Mouse (Mus musculus) liver, adult 2 months (tissue): Measurements from ENCODE around the gene Gm17428. TPM values are rescaled to one million over a fixed set of nuclear protein-coding genes. Genes with fewer than 3 reads are reported as not detected.

Experiments
- DNase-seq: peaks from one replicate; pipeline ENCODE4 v3.0.0-alpha.2; 2011; ENCODE audit warnings: low read depth, low spot score; ENCODE audit errors: extremely low read depth
- H3K27ac ChIP-seq: fragments of 200-500 bp; replicated peaks from 2 replicates; pipeline ENCODE4 v1.5.1; 2012; ENCODE audit warnings: low read depth, mild to moderate bottlenecking, control low read depth, inconsistent platforms, low read length; ENCODE audit not compliant: insufficient read depth
- H3K27me3 ChIP-seq: fragments of 200-500 bp; 2 replicates; pipeline ENCODE4 v1.6.1; 2012; ENCODE audit warnings: mild to moderate bottlenecking, moderate library complexity, low read length, inconsistent platforms; ENCODE audit not compliant: control insufficient read depth, insufficient read depth
- H3K36me3 ChIP-seq: fragments of 200-500 bp; 2 replicates; pipeline ENCODE4 v1.6.1; 2012; ENCODE audit warnings: low read length, inconsistent platforms; ENCODE audit not compliant: control insufficient read depth, insufficient read depth
- H3K4me1 ChIP-seq: fragments of 200-500 bp; 2 replicates; pipeline ENCODE4 v1.6.1; 2011; ENCODE audit warnings: low read length; ENCODE audit not compliant: control insufficient read depth, insufficient read depth
- H3K4me3 ChIP-seq: fragments of 200-500 bp; 2 replicates; pipeline ENCODE4 v1.5.1; 2011; ENCODE audit warnings: low read depth, mild to moderate bottlenecking, control low read depth, low read length, moderate library complexity; ENCODE audit not compliant: insufficient read depth
- H3K79me2 ChIP-seq: fragments of 200-500 bp; 2 replicates; pipeline ENCODE4 v1.6.1; 2012; ENCODE audit warnings: inconsistent platforms, mild to moderate bottlenecking, low read length, moderate library complexity; ENCODE audit not compliant: control insufficient read depth, insufficient read depth
- H3K9ac ChIP-seq: fragments of 200-500 bp; 2 replicates; pipeline ENCODE4 v1.6.1; 2012; ENCODE audit warnings: low read depth, mild to moderate bottlenecking, control low read depth, inconsistent platforms, low read length
- CTCF ChIP-seq: fragments of 200-500 bp; IDR thresholded peaks from 2 replicates; pipeline ENCODE4 v1.5.1; 2011; ENCODE audit warnings: low read depth, low read length, control low read depth
- POLR2A ChIP-seq: fragments of 200-500 bp; IDR thresholded peaks from 2 replicates; pipeline ENCODE4 v1.6.1; 2011; ENCODE audit warnings: low read length, control low read depth; ENCODE audit not compliant: insufficient read depth; ENCODE audit errors: extremely low read depth
- WGBS: fragments of 180-500 bp; shearing (Covaris S2); methylation state at CpG from one replicate; pipeline ENCODE4 v1.1.7; 2018; 5-methylcytosine and 5-hydroxymethylcytosine counted together
- polyA plus RNA-seq: library from polyadenylated mRNA; depleted of rRNA; stranded (reverse); fragments of >200 nt; gene quantifications from 2 replicates; pipeline ENCODE4 v1.2.3, GENCODE M21; 2012
- total RNA-seq: library from RNA; depleted of rRNA; stranded (reverse); fragments of >200 nt; gene quantifications from 2 replicates; pipeline ENCODE4 v1.2.3, GENCODE M21; 2014

The Gm17428 gene
- total and polyA plus RNA-seq, 2 experiments: not detected

GRCm38 (mm10) chr14:55001446-55001845, 24.7 kb downstream of the Gm17428 start:
- DNase-seq: no peak
- H3K27ac ChIP-seq: no peak overlapping the region
- H3K36me3 ChIP-seq: no peaks in the 10 kb centered on the region
- no peaks in the 10 kb centered on the region for H3K27me3 ChIP-seq
- peaks cover 3% of the 10 kb centered on the region; the same call in 1 of the 2 replicates for H3K4me1 ChIP-seq
- no peaks in the 10 kb centered on the region for H3K79me2 ChIP-seq
- H3K9ac ChIP-seq: no peak overlapping the region
- H3K4me3 ChIP-seq: no peak overlapping the region
- 92% methylated on average over 2 of the region's 2 CpGs for WGBS
- TF ChIP-seq POLR2A (no peak), CTCF (no peak)

GRCm38 (mm10) chr14:55001938-55002686, 25.4 kb downstream of the Gm17428 start:
- TF ChIP-seq POLR2A: no peak
- TF ChIP-seq CTCF: no peak
- Histone ChIP-seq H3K9ac (no peak overlapping the region), H3K27ac (no peak overlapping the region), H3K79me2 (no peaks in the 10 kb centered on the region), H3K4me3 (no peak overlapping the region), H3K4me1 (peaks cover 3% of the 10 kb centered on the region; the same call in 1 of the 2 replicates), H3K36me3 (no peaks in the 10 kb centered on the region), H3K27me3 (no peaks in the 10 kb centered on the region)
- peak; percentile 20 for DNase-seq
- 38% methylated on average over 12 of the region's 12 CpGs for WGBS

- DNase-seq: no peak
- H3K4me3 ChIP-seq: no peak overlapping the region
- TF ChIP-seq CTCF: no peak
- TF ChIP-seq POLR2A: no peak
- no peaks in the 10 kb centered on the region for H3K79me2 ChIP-seq
- H3K9ac ChIP-seq: no peak overlapping the region
- no peaks in the 10 kb centered on the region for H3K27me3 ChIP-seq
- no peaks in the 10 kb centered on the region for H3K36me3 ChIP-seq
- H3K27ac ChIP-seq: no peak overlapping the region
- peaks cover 3% of the 10 kb centered on the region; the same call in 1 of the 2 replicates for H3K4me1 ChIP-seq
- 66% methylated on average over 7 of the region's 7 CpGs for WGBS
These were observed 26.0 kb downstream of the Gm17428 start for GRCm38 (mm10) chr14:55002687-55003120.

GRCm38 (mm10) chr14:55003878-55004855, 27.4 kb downstream of the Gm17428 start:
- no peak for DNase-seq
- TF ChIP-seq POLR2A (no peak), CTCF (no peak)
- H3K9ac ChIP-seq: no peak overlapping the region
- WGBS: 82% methylated on average over 18 of the region's 18 CpGs
- H3K4me3 ChIP-seq: no peak overlapping the region
- peaks cover 3% of the 10 kb centered on the region; the same call in 1 of the 2 replicates for H3K4me1 ChIP-seq
- no peaks in the 10 kb centered on the region for H3K27me3 ChIP-seq
- H3K27ac ChIP-seq: no peak overlapping the region
- no peaks in the 10 kb centered on the region for H3K36me3 ChIP-seq
- no peaks in the 10 kb centered on the region for H3K79me2 ChIP-seq

GRCm38 (mm10) chr14:55005506-55005905, 28.8 kb downstream of the Gm17428 start:
- 91% methylated on average over 2 of the region's 2 CpGs for WGBS
- no peak for DNase-seq
- H3K4me3 ChIP-seq: no peak overlapping the region
- TF ChIP-seq CTCF (no peak), POLR2A (no peak)
- H3K27ac ChIP-seq: no peak overlapping the region
- H3K4me1 ChIP-seq: peaks cover 3% of the 10 kb centered on the region; the same call in 1 of the 2 replicates
- no peak overlapping the region for H3K9ac ChIP-seq
- no peaks in the 10 kb centered on the region for H3K27me3 ChIP-seq
- H3K79me2 ChIP-seq: no peaks in the 10 kb centered on the region
- H3K36me3 ChIP-seq: no peaks in the 10 kb centered on the region
